ENCODE assay signal across 11 mouse cellular contexts in the genomic region with DNA sequence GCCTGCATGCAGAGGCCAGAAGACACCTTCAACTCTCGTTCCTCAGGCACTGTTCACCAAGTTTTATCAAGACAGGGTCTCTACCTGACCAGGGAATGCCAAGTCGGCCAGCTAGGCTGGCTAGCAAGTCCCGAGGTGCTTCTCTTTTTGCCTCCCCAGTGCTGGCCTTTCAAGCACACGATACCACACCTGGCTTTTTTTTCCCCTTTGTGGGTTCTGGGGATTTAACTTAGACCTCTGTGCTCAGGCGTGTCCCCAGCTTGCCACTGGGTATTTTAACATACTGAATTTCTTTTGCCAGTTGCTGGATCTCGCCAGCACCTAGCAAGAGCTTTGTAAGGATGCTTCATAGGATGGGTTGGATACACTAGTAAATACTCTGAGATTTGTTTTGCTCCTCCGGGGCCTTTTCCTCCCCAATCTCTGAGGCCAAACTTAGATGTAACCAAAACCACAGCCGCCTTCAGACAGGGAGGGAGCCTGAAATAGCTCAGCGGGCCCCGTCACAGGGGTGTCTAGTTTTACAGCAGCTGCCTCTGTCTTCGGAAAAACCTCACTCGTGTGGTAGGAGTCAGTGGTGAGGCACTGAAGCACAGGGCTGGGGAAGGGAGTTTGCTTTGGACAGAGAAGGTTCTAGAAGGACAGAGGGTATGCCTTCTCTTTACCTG. TPM values are rescaled to one million over a fixed set of nuclear protein-coding genes. Genes with fewer than 3 reads are reported as not detected.
DNase-seq lines count a peak whose midpoint lies in the region; ATAC-seq and TF ChIP-seq lines count a peak whose summit lies in the region.
"Had no signal": no experiment of that assay in that cellular context is flagged by ENCODE, and none has a peak within 500 bp of the region (broad histone marks: within the 10 kb centered on the region; RNA-seq: fewer than 3 reads in every experiment).

No protein-coding gene starts in this region.

- peaks cover 20% of the 10 kb centered on the region for H3K4me1 ChIP-seq in thymus, adult 2 months (replicated peaks; ENCODE audit: control insufficient read depth, insufficient read depth, low read length)

- H3K36me3 ChIP-seq in thymus, adult 2 months (ENCODE audit: control insufficient read depth, insufficient read depth, low read length) = no peaks in the 10 kb centered on the region
- H3K36me3 ChIP-seq: embryonic facial prominence, embryonic 12.5 days; G1E; liver, embryonic 13.5 days had no signal

- TF ChIP-seq POLR2A in thymus, adult 2 months (IDR thresholded peaks at IDR 0.05; ENCODE audit: control insufficient read depth, extremely low read depth, insufficient read depth, low read length, poor library complexity) = no peak

- no peak overlapping the region for H3K4me3 ChIP-seq in thymus, adult 2 months (ENCODE audit: control insufficient read depth, insufficient read depth, low read length)
- H3K4me3 ChIP-seq: embryonic facial prominence, embryonic 12.5 days; liver, embryonic 13.5 days had no signal

- ATAC-seq in activated CD4-positive, CD25-positive, alpha-beta regulatory T cell, adult 4 months = peak; percentile 89

- H3K27ac ChIP-seq in thymus, adult 2 months (ENCODE audit: control insufficient read depth, insufficient read depth, low read length) = no peak overlapping the region
- H3K27ac ChIP-seq: embryonic facial prominence, embryonic 12.5 days; liver, embryonic 13.5 days had no signal

- intact Hi-C loops in left cerebral cortex, postnatal 36 days (cut with DNase I) = no loop called here

- no peak for TF ChIP-seq CTCF in thymus, adult 2 months (IDR thresholded peaks at IDR 0.05; ENCODE audit: borderline replicate concordance, control insufficient read depth, extremely low read depth, insufficient read depth, low read length, poor library complexity)

- peak; percentile 53 to 66 for DNase-seq in left cerebral cortex, adult 18-20 months (ENCODE audit: low spot score in 2 of 2)
- no peak for DNase-seq in left cerebral cortex, adult 11 months (ENCODE audit: low spot score)
- peak; percentile 54 to 63 for DNase-seq in left cerebral cortex, postnatal 36 days (ENCODE audit: low spot score in 2 of 2)
- peak; percentile 45 for DNase-seq in thymus, adult 2 months
- DNase-seq in cerebellum, postnatal 4 days (ENCODE audit: low spot score in 2 of 2) = no peak
- DNase-seq in ovary, postnatal 10 days (ENCODE audit: low spot score) = no peak
- no peak for DNase-seq in lung, postnatal 14 days
- DNase-seq: liver, embryonic 13.5 days had no signal

- no peaks in the 10 kb centered on the region for H3K27me3 ChIP-seq in thymus, adult 2 months (ENCODE audit: control insufficient read depth, insufficient read depth, low read length)
- H3K27me3 ChIP-seq: embryonic facial prominence, embryonic 12.5 days; liver, embryonic 13.5 days had no signal

- 7% methylated on average over 12 of the region's 12 CpGs for WGBS in thymus, adult 2 months

RNA-seq across cellular contexts. Expression of gene Xylt1, which starts 33.7 kb away (rescaled TPM):
- total RNA-seq in left cerebral cortex, adult 18-20 months (2021) = 10 to 100 TPM; 45.7 to 48.9 TPM
- polyA plus RNA-seq in activated CD4-positive, CD25-positive, alpha-beta regulatory T cell, adult 4 months (2017; shearing (Covaris generic)) = 1 to 10 TPM; 1.9 to 3.2 TPM
- total RNA-seq in left cerebral cortex, postnatal 36 days (2021) = 10 to 100 TPM; 46.0 to 59.0 TPM
- polyA plus RNA-seq in thymus, adult 2 months (2012; rRNA removed) = 5.7 and 7.8 TPM in 2 replicates
- polyA plus RNA-seq: G1E had no signal

Comparison
In these comparisons a context has a peak if more than half of its experiments do, and no peak if none do; other contexts are left out.
1. DNase-seq: peak in left cerebral cortex, adult 18-20 months (2 of 2), left cerebral cortex, postnatal 36 days (2 of 2) and thymus, adult 2 months (single experiment); none in left cerebral cortex, adult 11 months (single experiment), cerebellum, postnatal 4 days (0 of 2), ovary, postnatal 10 days (single experiment) and lung, postnatal 14 days (single experiment).